Mouse (Mus musculus): ENCODE results near the gene Abcb10. TPM values are rescaled to one million over a fixed set of nuclear protein-coding genes. Genes with fewer than 3 reads are reported as not detected.

Abcb10 gene
- polyA plus RNA-seq, 1 experiment from 2014 or later: 20.7 TPM

DNA sequence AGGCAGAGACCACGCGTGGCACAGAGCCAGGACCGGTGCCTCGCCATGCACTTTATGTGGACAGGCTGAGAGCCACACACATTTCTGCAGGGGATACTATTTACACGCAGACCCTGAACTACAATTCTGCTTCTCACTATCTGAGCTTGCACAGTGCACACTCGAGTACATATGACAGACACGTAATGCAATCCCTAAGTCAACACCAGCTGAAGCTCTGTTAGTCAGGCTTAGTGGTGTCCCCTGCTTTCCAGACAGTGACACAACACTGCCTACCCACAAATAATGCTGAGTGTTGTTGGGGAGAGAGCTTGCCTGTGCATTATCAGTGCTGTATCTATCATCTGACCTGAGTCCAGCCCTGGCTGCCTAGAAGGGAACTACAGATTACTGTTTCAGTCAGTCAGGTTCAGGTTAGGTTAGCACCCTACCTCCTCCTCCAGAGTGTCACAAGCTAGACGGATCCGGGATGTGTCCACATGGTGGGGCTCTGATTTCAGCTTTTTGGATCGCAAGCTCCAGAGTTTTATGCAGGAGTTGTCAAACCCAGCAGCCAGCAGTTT, 19.7 kb upstream of the Abcb10 start:
- Histone ChIP-seq H3K4me1 (no peaks in the 10 kb centered on the region), H3K27ac (no peak overlapping the region), H3K27me3 (no peaks in the 10 kb centered on the region), H3K4me2 (replicated peaks) (no peak overlapping the region), H3K9me3 (replicated peaks) (no peaks in the 10 kb centered on the region), H3K9ac (no peak overlapping the region), H3K4me3 (no peak overlapping the region), H3K36me3 (peaks cover 86% of the 10 kb centered on the region)
- ATAC-seq (ENCODE audit: low FRiP score): no peak
- 96% methylated on average over 10 of the region's 10 CpGs for WGBS

DNA sequence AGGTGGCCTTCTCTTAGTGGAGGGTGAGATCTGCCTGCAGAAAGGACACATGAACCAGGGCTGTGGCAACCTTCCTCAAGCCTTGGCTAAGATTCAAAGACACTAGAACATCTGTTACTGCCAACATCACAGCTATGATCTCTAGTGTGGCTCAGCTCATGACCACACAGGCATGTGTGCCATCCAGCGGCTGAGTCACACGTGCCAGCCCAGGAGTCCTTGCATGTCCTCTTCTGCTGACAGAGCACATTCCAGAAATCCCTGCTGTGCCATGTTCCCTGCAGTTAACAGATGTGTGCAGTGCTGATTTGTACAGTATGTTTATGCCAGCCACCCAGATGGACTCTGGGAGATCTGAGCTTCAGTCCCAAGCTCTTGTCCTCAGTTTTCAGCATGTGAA, 16.6 kb upstream of the Abcb10 start:
- no peaks in the 10 kb centered on the region for H3K27me3 ChIP-seq
- 81% methylated on average over 2 of the region's 2 CpGs for WGBS
- no peak overlapping the region for H3K4me2 ChIP-seq (replicated peaks)
- no peak for ATAC-seq (ENCODE audit: low FRiP score)
- H3K4me3 ChIP-seq: no peak overlapping the region
- H3K9ac ChIP-seq: no peak overlapping the region
- H3K4me1 ChIP-seq: no peaks in the 10 kb centered on the region
- no peaks in the 10 kb centered on the region for H3K9me3 ChIP-seq (replicated peaks)
- H3K36me3 ChIP-seq: peaks cover 79% of the 10 kb centered on the region
- H3K27ac ChIP-seq: no peak overlapping the region

DNA sequence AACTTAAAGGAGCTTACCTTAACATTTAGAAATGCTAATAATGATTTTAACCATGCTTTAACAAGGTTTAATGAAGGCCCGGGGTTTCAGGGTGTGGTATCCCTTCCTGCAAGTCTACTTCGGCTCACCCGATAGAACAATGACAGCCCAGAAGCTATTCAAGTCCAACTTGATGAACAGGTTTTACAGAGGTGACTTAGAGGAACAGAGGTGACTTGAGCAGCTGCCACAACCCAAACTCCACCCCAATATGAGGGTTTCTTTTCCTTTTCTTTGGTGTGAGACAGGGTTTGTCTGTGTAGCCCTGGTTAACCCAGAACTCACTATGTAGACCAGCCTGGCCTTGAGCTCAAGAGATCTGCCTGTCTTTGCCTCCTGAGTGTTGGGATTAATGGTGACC, 11.1 kb upstream of the Abcb10 start:
- no peak for ATAC-seq (ENCODE audit: low FRiP score)
- Histone ChIP-seq H3K4me3 (no peak overlapping the region), H3K27ac (no peak overlapping the region), H3K4me1 (no peaks in the 10 kb centered on the region), H3K4me2 (replicated peaks) (no peak overlapping the region), H3K9me3 (replicated peaks) (no peaks in the 10 kb centered on the region), H3K36me3 (peaks cover 43% of the 10 kb centered on the region), H3K27me3 (no peaks in the 10 kb centered on the region), H3K9ac (no peak overlapping the region)
- 90% methylated on average over 3 of the region's 3 CpGs for WGBS

DNA sequence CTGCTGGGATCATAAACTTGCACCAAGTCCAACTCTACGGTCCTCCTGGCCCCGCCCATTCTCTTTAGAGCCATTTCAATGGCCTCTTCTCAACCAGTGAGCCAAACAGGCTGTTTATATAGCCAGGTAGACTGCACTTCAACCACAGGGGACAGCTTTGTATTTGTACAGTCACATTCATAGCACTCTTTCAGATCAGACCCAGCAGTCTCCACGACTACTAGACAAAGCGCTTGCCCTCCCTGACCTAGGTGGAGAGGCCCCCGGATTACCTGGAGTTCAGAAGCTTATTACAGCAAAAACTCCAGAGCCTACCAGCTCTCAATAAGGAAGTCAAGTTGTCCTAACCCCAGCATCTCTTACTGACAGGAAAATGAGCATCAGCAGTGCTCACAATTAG, 10.7 kb upstream of the Abcb10 start:
- peaks cover 40% of the 10 kb centered on the region for H3K36me3 ChIP-seq
- no peak overlapping the region for H3K4me3 ChIP-seq
- no peak for ATAC-seq (ENCODE audit: low FRiP score)
- H3K4me1 ChIP-seq: no peaks in the 10 kb centered on the region
- WGBS: 88% methylated on average over 5 of the region's 5 CpGs
- no peak overlapping the region for H3K4me2 ChIP-seq (replicated peaks)
- H3K9ac ChIP-seq: no peak overlapping the region
- H3K27ac ChIP-seq: no peak overlapping the region
- no peaks in the 10 kb centered on the region for H3K9me3 ChIP-seq (replicated peaks)
- no peaks in the 10 kb centered on the region for H3K27me3 ChIP-seq

DNA sequence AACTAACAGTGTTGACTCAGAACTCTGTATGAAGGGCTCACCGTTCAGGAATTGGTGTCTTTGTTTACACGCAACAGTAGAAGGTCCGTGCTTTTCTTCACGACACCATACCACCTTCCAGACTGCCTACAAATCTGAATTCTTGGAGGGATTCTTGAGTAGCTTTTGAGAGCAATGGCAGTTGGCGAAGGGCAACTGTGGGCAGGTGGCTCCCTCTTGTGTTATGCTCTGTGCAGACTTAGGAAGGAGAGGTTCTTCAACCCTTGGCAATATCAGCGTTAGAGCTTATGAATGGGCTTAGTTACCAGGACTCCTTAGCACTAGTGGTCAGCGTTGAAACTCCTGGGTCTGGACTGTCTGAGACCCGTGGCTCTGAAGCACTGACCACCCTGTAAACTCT, 9.7 kb upstream of the Abcb10 start:
- no peak for ATAC-seq (ENCODE audit: low FRiP score)
- H3K9me3 ChIP-seq (replicated peaks): no peaks in the 10 kb centered on the region
- no peak overlapping the region for H3K4me3 ChIP-seq
- 87% methylated on average over 8 of the region's 8 CpGs for WGBS
- no peaks in the 10 kb centered on the region for H3K27me3 ChIP-seq
- no peak overlapping the region for H3K27ac ChIP-seq
- H3K4me1 ChIP-seq: no peaks in the 10 kb centered on the region
- H3K9ac ChIP-seq: no peak overlapping the region
- H3K4me2 ChIP-seq (replicated peaks): no peak overlapping the region
- peaks cover 31% of the 10 kb centered on the region for H3K36me3 ChIP-seq

DNA sequence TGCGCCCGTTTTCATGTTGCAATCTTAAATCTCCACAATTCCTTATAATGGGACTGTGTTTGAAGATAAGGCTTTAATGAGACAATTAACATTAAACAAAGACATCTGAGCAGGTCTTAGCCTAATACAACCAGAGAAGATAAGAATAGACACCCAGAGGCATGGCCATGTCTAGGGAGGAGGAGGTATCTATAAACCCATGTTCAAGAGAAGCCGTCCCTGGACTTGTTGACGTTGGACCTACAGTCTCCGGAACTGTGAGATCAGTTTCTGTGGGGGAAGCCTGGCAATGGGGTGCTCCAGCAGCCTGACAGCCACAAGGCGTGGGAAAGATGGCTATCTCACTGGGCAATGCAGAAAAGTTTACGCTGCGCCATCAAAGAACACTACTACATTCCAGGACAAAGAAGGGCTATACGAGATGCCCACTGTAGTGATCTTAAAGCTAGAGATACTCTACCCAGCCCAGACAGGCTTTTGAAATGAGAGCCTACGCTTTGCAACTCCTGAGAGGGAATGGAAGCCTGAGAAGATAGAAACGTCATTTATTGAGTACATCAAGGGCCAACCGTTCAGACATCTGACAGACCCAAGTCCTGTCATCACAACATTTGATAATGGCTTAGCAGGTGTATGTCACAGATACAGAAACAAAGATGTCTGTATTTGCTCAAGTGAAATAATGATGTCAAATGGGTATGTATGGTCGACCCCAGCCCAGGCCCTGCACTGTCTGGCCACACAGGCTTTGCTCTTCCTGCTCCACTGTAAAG, 7.5 kb upstream of the Abcb10 start:
- no peak overlapping the region for H3K4me2 ChIP-seq (replicated peaks)
- H3K9ac ChIP-seq: no peak overlapping the region
- H3K4me1 ChIP-seq: no peaks in the 10 kb centered on the region
- WGBS: 91% methylated on average over 13 of the region's 13 CpGs
- no peak overlapping the region for H3K27ac ChIP-seq
- H3K9me3 ChIP-seq (replicated peaks): no peaks in the 10 kb centered on the region
- H3K4me3 ChIP-seq: no peak overlapping the region
- H3K36me3 ChIP-seq: peaks cover 16% of the 10 kb centered on the region; the same call in 1 of the 2 replicates
- H3K27me3 ChIP-seq: no peaks in the 10 kb centered on the region
- no peak for ATAC-seq (ENCODE audit: low FRiP score)

DNA sequence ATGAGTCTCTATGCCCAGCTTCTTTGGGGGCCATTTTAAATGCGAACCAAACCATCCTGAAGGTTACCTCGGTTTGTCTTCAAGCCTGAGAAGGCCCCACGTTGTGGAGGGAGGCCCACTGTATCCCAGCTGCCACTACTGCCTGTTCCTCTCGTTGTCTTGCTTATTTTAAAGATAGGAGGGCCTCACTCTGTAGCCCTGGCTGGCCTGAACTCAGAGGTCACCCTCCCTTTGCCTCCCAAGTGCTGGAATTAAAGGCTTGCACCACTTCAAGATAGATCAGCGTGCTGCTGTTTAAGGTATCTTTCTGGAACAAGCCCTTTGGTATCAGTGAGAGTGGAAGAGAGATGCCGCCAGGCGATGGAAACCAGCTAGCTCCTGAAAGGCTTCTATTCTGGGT, 6.2 kb upstream of the Abcb10 start:
- Histone ChIP-seq H3K36me3 (peaks cover 6% of the 10 kb centered on the region; the same call in 1 of the 2 replicates), H3K4me1 (no peaks in the 10 kb centered on the region), H3K27ac (no peak overlapping the region), H3K9ac (no peak overlapping the region), H3K4me3 (no peak overlapping the region), H3K9me3 (replicated peaks) (no peaks in the 10 kb centered on the region), H3K4me2 (replicated peaks) (no peak overlapping the region), H3K27me3 (no peaks in the 10 kb centered on the region)
- WGBS: 77% methylated on average over 7 of the region's 7 CpGs
- no peak for ATAC-seq (ENCODE audit: low FRiP score)

DNA sequence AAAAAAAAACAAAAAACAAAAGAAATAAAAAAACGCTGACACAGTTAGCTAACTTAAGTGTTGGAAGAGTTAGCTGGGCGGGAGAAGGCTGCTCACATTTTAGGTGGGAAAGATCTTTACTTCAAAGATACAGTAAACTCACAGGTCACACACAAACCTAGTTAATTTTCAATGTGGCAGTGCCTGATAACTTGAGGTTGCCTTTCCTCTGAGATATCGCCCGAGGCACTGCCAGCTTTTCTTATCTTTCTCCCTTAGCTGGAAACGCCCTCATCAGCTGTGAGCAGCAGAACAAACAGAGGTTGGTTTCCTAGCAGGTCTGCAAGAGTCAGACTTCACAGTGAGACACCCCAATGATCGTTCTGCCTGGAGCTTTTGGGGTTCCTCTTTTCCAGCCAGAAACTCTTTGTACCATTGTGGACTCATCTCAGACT, 5.7 kb upstream of the Abcb10 start:
- Histone ChIP-seq H3K4me3 (no peak overlapping the region), H3K9ac (no peak overlapping the region), H3K4me2 (replicated peaks) (no peak overlapping the region), H3K27ac (no peak overlapping the region), H3K9me3 (replicated peaks) (no peaks in the 10 kb centered on the region), H3K4me1 (no peaks in the 10 kb centered on the region), H3K36me3 (0 out of 2 replicates have a peak, but pooled peaks cover 2% of the 10 kb centered on the region), H3K27me3 (no peaks in the 10 kb centered on the region)
- 83% methylated on average over 6 of the region's 6 CpGs for WGBS
- ATAC-seq (ENCODE audit: low FRiP score): no peak

DNA sequence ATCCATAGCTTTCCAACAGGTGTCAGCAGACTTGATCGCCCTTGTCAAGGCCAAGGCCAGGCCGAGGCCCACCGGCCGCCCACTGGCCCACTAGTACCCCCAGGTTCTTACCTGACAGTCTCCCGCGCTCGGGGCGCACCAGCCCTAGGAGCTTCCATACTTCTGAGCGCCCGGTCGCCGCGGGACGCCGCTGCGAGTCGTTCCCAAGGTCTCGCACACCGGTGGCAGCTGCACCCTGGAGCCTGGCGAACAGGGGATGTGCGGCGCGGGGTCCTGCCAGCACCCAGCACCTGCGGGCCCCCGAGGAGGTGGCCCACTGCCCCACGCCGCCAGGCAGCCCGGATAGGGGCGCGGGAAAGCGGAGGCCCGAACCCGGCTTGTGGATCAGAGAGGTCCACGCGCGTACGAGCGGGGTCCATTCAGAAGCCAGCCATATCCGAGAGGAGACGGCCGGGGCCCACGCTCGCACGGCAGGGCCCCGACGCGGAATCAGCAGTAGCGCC, 580 bp downstream of the Abcb10 start:
- H3K4me2 ChIP-seq (replicated peaks): peak overlapping the region; percentile 96
- peak overlapping the region; percentile 82 for H3K9ac ChIP-seq
- H3K4me3 ChIP-seq: peak overlapping the region; percentile 81
- no peaks in the 10 kb centered on the region for H3K9me3 ChIP-seq (replicated peaks)
- WGBS: under 1% methylated on average over 48 of the region's 48 CpGs
- H3K4me1 ChIP-seq: peaks cover 14% of the 10 kb centered on the region
- H3K27ac ChIP-seq: peak overlapping the region; percentile 79
- no peaks in the 10 kb centered on the region for H3K36me3 ChIP-seq
- no peaks in the 10 kb centered on the region for H3K27me3 ChIP-seq
- ATAC-seq (ENCODE audit: low FRiP score): peak; percentile 69

DNA sequence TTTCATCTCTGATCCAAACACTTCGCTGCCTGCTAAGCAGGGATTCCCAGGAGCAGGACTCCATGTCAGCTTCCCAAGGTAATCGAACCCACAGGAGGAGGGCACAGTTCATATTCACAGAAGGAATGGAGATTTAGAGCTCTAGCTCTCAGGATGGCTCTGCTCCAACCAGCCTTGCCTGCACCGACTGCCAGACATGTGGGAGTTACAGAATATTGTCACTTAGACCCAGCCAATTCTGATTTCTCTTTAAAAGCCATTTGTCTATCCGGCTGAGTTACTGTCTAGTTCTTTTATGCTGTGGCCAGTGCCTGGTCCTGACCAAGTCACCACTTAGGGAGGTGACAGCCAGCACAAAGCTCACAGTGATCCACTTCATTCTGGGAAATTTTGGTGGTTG, 1.2 kb downstream of the Abcb10 start:
- H3K27me3 ChIP-seq: no peaks in the 10 kb centered on the region
- H3K9me3 ChIP-seq (replicated peaks): no peaks in the 10 kb centered on the region
- peaks cover 14% of the 10 kb centered on the region for H3K4me1 ChIP-seq
- no peaks in the 10 kb centered on the region for H3K36me3 ChIP-seq
- peak overlapping the region; percentile 96 for H3K4me2 ChIP-seq (replicated peaks)
- no peak overlapping the region for H3K27ac ChIP-seq
- H3K4me3 ChIP-seq: peak overlapping the region; percentile 11
- no peak for ATAC-seq (ENCODE audit: low FRiP score)
- peak overlapping the region; percentile 41; the same call in 1 of the 2 replicates for H3K9ac ChIP-seq
- 52% methylated on average over 4 of the region's 4 CpGs for WGBS

DNA sequence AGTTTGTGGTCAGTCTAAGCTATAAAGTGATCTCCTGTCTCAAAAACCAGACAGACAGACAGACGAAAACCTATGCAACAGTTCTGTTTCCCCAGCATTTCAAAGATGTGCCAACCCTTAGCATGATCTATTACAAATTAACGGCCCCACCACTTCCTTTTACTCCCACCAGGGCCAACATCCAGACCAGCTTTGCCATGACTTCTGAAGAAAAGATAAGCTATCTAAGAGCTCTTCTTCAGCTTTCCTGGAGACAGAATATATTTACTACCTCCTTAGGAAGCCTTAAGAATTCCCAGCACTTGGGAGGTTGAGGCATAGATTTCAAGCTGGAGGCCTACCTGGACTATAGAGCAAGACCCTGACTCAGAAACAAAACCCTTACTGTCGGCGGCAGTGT, 2.7 kb downstream of the Abcb10 start:
- H3K4me3 ChIP-seq: 0 out of 2 replicates have a peak overlapping the region, but pooled peaks have one; percentile 8
- no peak for ATAC-seq (ENCODE audit: low FRiP score)
- 81% methylated on average over 4 of the region's 4 CpGs for WGBS
- H3K27ac ChIP-seq: no peak overlapping the region
- no peaks in the 10 kb centered on the region for H3K27me3 ChIP-seq
- no peak overlapping the region for H3K4me2 ChIP-seq (replicated peaks)
- H3K9me3 ChIP-seq (replicated peaks): no peaks in the 10 kb centered on the region
- peaks cover 14% of the 10 kb centered on the region for H3K4me1 ChIP-seq
- no peak overlapping the region for H3K9ac ChIP-seq
- H3K36me3 ChIP-seq: no peaks in the 10 kb centered on the region

DNA sequence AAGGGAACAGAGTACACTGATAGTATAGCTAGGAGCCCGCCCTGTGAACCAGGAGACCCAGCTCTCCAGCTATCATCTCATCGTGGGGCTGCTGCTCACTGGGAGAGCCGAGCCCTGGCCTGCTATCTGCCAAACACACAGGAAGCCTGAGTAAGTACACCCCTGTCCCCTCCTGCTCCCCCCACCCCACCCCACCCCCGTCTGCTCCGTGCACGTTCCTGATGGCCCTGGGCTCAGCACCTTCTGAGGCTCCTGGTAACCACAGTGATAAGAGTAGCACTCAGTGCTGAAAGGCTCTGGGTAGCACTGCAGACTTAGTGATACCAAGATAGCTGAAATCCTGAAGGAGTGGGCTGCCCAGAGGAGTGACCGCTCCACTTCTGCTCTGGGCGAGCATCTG, 4.0 kb downstream of the Abcb10 start:
- H3K4me3 ChIP-seq: no peak overlapping the region
- ATAC-seq (ENCODE audit: low FRiP score): no peak
- H3K4me1 ChIP-seq: peaks cover 14% of the 10 kb centered on the region
- WGBS: 81% methylated on average over 8 of the region's 8 CpGs
- H3K4me2 ChIP-seq (replicated peaks): no peak overlapping the region
- no peak overlapping the region for H3K27ac ChIP-seq
- H3K27me3 ChIP-seq: no peaks in the 10 kb centered on the region
- no peak overlapping the region for H3K9ac ChIP-seq
- H3K9me3 ChIP-seq (replicated peaks): no peaks in the 10 kb centered on the region
- no peaks in the 10 kb centered on the region for H3K36me3 ChIP-seq
